Mouse (Mus musculus): ENCODE results near the gene Edn1.

- no peak for TF ChIP-seq CTCF (conservative IDR thresholded peaks at IDR 0.05 in 1 of 2, IDR thresholded peaks at IDR 0.05 in 1 of 2; ENCODE audit: low read depth in 2 of 2, low read length in 2 of 2)
- no peak for TF ChIP-seq EP300 (IDR thresholded peaks at IDR 0.05; ENCODE audit: low read length)
- TF ChIP-seq MAFK (IDR thresholded peaks at IDR 0.05; ENCODE audit: insufficient replicate concordance, low read length), result no peak
- no peak for TF ChIP-seq MEF2A (IDR thresholded peaks at IDR 0.05; ENCODE audit: borderline replicate concordance, low read depth, low read length)
- TF ChIP-seq USF1 (IDR thresholded peaks at IDR 0.05; ENCODE audit: low read depth, low read length), result no peak
- no peak for TF ChIP-seq ZC3H11A (IDR thresholded peaks at IDR 0.05; ENCODE audit: low read depth, low read length)
- no peak for TF ChIP-seq ZMIZ1 (IDR thresholded peaks at IDR 0.05; ENCODE audit: low read depth, low read length)
- no peak for TF ChIP-seq BHLHE40 (IDR thresholded peaks at IDR 0.05; ENCODE audit: low read depth, low read length)
- TF ChIP-seq ETS1 (conservative IDR thresholded peaks at IDR 0.05; ENCODE audit: low read depth, low read length), result no peak
Observed at GRCm38 (mm10) chr13:42253821-42254220, 47.5 kb upstream of the Edn1 start.
